Mouse (Mus musculus) B cell, adult (primary cell): ENCODE measurements around the gene Olfr148. TPM values are rescaled to one million over a fixed set of nuclear protein-coding genes. Genes with fewer than 3 reads are reported as not detected.

Experiments used
- total RNA-seq: library from RNA; stranded (reverse); gene quantifications from 4 replicates; pipeline ENCODE4 v1.2.4, GENCODE M21; 2023; ENCODE audit not compliant: inconsistent age

Gene Olfr148
- not detected in 4 replicates for total RNA-seq

GRCm38 (mm10) chr9:39610355-39610754 is at the start of gene Olfr148:
TSS of gene Olfr148 (plus strand) at chr9:39610655.

GRCm38 (mm10) chr9:39575469-39575868 is 35.0 kb upstream of the Olfr148 start, which contains the start of gene Olfr959:
TSS of gene Olfr959 (minus strand) at chr9:39575569.

GRCm38 (mm10) chr9:39603999-39604453 is 6.4 kb upstream of the Olfr148 start, which contains the start of gene AW551984:
TSS of gene AW551984 (minus strand) at chr9:39604403.

GRCm38 (mm10) chr9:39621073-39621472 is 10.6 kb downstream of the Olfr148 start, which contains the start of gene Olfr960:
TSS of gene Olfr960 (plus strand) at chr9:39621373.

GRCm38 (mm10) chr9:39644785-39645184 is 34.3 kb downstream of the Olfr148 start, which contains the start of gene Olfr961:
TSS of gene Olfr961 (plus strand) at chr9:39645085.

Other genes with a start within 250 kb of the Olfr148 start
- gene Olfr951, start 223.2 kb upstream of the Olfr148 start, total RNA-seq, result not detected in 4 replicates
- not detected in 4 replicates for gene Olfr952, start 183.5 kb upstream of the Olfr148 start, total RNA-seq
- not detected in 4 replicates for gene Olfr954, start 154.0 kb upstream of the Olfr148 start, total RNA-seq
- gene Olfr955, start 138.7 kb upstream of the Olfr148 start, total RNA-seq, result not detected in 4 replicates
- gene Olfr44, start 116.7 kb upstream of the Olfr148 start, total RNA-seq, result not detected in 4 replicates
- gene Olfr957, start 94.8 kb upstream of the Olfr148 start, total RNA-seq, result not detected in 4 replicates
- gene Olfr958, start 56.6 kb upstream of the Olfr148 start, total RNA-seq, result not detected in 4 replicates
- gene Olfr959, start 35.1 kb upstream of the Olfr148 start, total RNA-seq, result not detected in 4 replicates
- not detected in 4 replicates for gene AW551984, start 6.3 kb upstream of the Olfr148 start, total RNA-seq
- gene Olfr960, start 10.7 kb downstream of the Olfr148 start, total RNA-seq, result not detected in 4 replicates
- gene Olfr961, start 34.4 kb downstream of the Olfr148 start, total RNA-seq, result not detected in 4 replicates
- gene Olfr963, start 56.5 kb downstream of the Olfr148 start, total RNA-seq, result not detected in 4 replicates
- gene Olfr149, start 96.5 kb downstream of the Olfr148 start, total RNA-seq, result not detected in 4 replicates
- not detected in 4 replicates for gene Olfr965, start 100.7 kb downstream of the Olfr148 start, total RNA-seq
- gene Olfr150, start 120.3 kb downstream of the Olfr148 start, total RNA-seq, result not detected in 4 replicates
- not detected in 4 replicates for gene Olfr967, start 135.6 kb downstream of the Olfr148 start, total RNA-seq
- gene Olfr968, start 172.6 kb downstream of the Olfr148 start, total RNA-seq, result not detected in 4 replicates
- gene Olfr969, start 180.3 kb downstream of the Olfr148 start, total RNA-seq, result not detected in 4 replicates
- gene Olfr970, start 198.2 kb downstream of the Olfr148 start, total RNA-seq, result not detected in 4 replicates
- not detected in 4 replicates for gene Olfr971, start 226.2 kb downstream of the Olfr148 start, total RNA-seq